Mouse (Mus musculus): ENCODE measurements at regions not wholly inside any gene's neighbourhood (a gene's known extent, or its start where the extent isn't known, plus 50 kb on each side); places are given as distances from the start of the nearest gene placed in this dataset.
A peak's percentile ranks its signal among the peaks of the same experiment; 100 is the strongest.

DNA sequence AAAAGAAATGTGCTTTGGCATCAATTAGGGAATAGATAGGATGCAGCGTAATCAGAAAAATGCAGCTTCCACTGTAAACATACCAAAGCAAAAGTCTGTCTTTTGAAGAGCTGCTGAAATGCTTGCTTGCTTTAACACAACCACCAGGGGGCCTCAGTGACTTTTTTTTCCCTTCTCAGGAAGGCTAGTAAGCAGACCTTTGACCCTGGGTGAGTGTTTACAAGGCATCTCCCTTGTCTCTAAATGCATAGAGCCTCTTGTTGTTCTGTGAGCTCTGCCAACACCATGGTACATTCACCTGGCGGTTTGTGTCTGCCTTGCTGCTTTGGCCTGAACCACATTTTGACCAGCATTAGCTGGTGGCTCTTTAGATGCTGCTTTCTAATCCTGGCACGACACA lies 191.9 kb upstream of the C9orf72 start:
- DNase-seq (ENCODE audit: low spot score) = peak; percentile 34

DNA sequence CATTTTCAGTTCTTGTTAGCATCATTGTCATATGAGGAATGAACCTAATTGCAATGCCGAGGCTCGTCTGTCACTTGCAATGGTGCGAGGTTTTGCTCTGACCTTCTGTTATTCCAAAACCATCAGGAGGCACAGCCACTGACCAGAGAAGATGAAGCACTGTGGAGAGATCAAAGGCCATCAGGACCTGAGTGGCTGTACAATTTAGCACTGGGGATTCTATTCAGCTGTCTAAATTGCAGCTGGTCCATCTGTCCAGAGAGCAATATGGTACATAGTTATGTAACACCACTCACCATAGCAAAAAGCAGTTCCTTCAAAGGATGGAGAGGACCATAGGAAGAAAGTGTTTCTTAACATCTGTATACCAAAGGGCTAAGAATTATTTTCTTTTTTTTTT lies 187.5 kb upstream of the C9orf72 start:
- DNase-seq (ENCODE audit: low spot score) = no peak

DNA sequence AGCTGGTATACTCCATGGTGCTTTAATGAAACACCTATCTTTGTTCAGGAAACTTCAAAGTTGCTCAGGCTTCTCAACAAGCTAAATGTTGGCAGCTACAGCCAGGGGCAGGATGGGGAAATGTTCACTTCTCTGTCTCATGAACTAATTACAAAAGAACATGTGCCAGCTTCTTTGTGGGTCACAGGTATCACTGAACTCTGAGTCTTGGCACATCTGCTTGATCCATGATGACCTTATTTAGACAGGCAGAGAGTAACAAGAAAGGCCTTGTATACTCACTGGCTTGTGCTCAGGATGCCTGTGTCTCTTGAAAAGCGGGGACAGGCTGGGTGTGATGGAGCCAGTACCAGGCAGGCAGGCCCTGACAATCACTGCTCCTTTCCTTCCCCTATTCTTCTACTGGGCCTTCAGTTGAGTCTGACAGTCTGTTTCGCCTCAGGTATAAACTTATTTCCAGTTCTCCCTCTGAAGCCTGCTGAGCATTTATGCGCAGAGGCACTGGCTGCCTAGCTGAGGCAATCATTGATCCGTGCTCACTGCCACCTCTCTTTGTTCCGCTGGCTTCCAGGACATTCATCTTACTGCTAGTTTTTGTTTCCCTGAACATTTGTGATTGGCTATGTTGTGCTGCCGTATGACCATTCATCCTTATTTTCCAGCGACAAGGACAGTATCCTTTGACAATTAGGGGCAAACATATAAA lies 179.5 kb upstream of the C9orf72 start:
- DNase-seq (ENCODE audit: low spot score) = no peak

DNA sequence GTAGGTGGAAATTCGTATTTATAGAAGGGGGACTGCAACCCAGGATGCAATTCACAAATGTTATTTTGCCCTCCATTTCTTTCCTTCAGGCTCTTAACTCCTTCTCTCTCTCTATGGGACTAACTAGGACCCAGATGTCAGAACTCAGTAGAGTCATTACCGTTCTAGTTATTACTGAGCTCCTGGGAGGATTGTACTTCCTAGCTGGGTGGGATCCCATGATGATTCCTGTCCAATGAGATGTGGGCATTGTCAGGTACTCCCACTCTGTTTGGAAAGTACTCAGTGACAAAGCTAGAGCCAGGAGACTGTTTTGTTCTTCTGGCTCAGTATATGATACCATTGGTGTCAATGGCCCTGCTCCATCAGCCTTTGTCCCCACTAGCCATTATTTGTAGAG lies 178.1 kb upstream of the C9orf72 start:
- no peak for DNase-seq (ENCODE audit: low spot score)

DNA sequence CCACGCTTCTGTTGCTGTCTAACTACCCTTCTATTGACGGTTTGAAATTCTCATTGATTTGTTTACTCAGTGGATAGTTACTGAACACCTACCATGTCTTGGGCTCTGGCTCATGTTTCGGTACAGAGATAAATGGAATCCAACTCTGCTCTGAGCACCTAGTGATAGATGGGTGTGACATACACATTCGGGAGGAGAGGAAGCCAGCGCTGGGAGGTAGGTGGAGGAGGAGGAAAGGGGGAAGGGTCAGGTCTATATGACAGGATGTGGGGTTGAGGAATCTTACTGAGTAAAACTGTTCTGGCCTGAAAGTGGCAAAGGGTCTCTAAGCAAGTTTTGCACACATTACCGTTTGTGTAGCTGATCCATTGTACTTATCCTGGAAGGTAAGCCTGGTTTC lies 177.6 kb upstream of the C9orf72 start:
- DNase-seq (ENCODE audit: low spot score) = no peak

DNA sequence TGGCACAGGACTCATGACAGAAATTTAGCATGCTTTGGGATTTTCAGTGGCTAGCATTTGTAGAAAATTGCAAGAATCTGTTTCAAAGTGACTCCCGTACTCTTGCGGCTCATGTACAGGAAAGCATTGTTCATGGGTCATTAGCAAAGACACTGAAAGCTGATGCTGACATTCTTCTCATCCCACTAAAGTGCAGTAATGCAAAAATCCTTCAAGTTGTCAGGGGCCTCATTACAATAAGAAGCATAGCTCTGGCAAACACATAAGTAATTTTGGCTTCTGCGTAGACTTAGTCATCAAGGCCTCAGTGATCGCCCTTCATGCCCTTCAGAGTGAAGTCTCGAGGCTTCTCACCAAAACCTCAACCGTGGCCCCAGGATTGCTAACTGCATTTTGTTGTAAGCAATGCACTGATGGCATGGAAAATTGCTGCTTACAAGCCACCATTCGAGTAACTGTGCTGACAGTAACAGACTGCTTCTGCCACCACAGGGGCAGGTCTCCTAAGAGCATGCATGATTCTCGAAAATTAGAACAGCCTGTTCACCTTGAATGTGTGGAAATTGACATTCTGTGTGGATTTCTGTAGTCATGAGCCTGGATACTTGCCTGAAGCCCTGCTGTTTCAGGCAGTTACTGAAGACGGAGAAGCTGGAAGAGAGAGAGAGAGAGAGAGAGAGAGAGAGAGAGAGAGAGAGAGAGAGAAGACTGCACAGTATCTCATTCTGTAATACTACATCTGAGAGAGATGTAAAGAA lies 176.6 kb upstream of the C9orf72 start:
- no peak for DNase-seq (ENCODE audit: low spot score)

DNA sequence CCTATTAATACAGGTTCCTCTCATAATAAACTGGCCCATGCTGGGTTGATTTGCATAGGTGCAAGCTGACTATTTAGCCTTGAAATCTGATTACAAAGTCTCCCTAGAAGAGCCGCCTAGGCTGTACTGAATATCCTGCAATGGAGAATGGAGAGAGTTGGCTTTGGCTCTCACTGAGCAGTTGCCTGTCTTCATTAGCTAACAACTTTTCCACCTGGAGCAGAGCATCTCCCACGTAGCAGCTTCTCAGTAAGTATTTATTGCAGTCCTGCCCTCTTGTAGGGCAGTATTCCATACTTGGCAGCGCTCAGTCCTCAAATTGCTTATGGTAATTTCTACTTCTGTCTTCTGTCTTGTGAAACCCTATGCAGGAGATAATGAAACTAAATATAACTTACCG lies 175.8 kb upstream of the C9orf72 start:
- no peak for DNase-seq (ENCODE audit: low spot score)

DNA sequence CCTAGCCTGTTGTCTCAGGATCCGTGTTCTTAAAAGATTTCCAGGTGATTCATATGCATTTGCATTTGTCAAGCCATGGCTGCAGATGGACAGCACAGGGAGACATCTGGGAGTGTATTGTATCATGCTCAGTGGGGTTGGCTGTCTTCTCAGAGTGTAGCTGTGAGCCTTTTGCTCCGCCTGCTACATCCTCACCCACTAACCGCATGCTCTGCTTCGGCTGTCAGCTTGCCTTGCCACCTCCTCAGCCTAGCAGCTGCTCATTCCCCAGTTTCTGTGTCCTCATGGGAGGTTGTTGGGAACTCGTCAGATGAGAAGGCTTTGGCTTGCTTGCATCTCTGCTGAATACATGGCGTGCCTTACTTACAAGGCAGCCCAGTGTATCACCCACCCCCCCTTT lies 174.5 kb upstream of the C9orf72 start:
- peak; percentile 83 for DNase-seq (ENCODE audit: low spot score)

DNA sequence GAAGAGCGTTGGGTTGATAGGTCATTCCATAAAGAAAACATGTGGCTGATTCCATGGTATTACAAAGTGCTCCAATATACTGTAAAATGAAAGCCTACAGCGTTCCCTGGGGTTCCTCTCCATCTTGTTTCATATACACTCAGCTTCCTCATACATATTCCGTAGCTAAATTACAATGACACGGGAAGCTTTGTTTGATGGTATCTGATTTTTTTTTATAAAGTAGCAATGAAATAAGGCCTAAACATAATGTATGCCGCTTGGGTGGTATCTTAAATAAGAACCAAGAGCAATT lies 169.6 kb upstream of the C9orf72 start:
- no peak for DNase-seq (ENCODE audit: low spot score)

DNA sequence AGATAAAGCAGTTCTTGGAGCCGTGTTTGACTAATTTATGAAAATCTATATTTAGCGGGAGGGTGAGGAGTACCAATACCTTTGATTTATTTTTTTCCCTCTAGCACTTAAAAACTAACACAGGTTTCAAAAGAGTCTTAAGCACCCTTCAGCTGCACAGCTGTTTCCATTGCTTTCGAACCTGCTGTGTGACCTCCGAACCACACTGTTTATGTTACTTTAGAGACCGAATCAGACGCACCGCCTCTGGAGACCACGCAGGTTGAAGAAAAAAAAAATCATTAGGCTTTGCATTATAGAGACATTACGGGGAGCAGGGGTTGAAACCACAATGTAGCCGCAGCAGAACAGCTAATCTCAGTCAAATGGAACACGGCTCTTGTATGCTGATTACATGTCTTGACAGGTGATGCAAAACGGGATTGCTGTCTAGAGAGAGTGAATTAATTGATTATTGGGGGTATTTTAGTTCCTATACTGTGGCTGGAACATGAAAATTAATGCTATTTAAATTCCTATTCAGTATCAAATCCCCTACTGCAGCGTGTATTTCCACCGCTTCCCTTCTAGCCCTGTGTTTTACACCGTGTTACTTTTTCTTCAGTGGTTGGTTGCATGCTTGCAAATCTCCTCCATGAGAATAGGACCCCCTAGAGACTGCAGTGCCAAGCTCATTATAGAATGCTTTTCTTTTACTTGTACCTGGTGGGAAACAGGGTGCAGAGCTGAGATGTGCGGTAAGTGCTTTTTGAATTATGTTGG lies 169.0 kb upstream of the C9orf72 start:
- DNase-seq (ENCODE audit: low spot score) = no peak

DNA sequence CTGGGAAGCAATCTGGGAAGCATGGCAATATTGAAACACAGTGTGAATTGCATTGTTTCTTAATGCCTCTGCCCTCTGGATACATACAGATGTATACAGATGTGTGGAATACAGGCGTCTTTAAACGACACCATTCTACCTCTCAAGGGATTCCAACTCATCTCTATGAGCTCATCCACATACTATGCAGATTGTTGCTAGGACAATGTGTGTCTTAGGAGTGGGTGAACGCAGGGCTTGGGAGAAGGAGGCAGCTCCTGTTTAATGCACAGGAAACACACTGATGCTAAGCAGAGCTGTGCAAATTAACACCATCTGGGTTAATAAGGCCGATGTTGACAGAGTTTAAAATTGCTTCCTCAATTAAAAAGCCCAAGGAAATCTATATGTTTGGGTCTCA lies 149.8 kb upstream of the C9orf72 start:
- no peak for DNase-seq (ENCODE audit: low spot score)

DNA sequence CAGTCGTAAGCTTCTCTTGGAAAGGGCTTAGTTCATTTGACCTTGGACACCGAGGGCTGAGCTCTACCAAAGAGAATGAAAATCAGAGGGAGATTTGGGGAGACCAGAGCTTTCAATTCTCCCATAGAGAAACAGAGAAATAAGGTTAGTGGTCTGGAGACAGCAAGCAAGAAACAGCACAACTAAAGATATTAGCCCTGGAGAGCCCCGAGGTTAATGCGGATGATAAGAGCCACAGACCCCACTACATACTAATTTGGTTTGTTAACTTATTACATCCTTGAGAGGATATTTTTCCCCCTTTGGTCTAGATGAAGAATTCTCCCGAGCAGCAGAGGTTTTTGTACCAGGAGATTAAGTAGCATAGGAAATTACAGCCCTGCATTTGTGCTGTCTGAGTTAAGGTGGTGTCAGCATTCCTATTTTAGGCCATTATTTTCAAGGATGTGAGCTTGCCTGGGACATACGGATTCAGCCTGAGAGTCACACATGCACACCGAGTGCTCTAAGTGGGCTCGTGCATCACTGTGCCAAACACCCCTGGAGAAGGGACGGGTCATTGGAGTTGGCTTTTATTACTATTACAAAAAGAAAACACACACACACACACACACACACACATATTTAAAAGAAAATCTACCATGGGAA lies 147.4 kb upstream of the C9orf72 start:
- DNase-seq (ENCODE audit: low spot score) = no peak

DNA sequence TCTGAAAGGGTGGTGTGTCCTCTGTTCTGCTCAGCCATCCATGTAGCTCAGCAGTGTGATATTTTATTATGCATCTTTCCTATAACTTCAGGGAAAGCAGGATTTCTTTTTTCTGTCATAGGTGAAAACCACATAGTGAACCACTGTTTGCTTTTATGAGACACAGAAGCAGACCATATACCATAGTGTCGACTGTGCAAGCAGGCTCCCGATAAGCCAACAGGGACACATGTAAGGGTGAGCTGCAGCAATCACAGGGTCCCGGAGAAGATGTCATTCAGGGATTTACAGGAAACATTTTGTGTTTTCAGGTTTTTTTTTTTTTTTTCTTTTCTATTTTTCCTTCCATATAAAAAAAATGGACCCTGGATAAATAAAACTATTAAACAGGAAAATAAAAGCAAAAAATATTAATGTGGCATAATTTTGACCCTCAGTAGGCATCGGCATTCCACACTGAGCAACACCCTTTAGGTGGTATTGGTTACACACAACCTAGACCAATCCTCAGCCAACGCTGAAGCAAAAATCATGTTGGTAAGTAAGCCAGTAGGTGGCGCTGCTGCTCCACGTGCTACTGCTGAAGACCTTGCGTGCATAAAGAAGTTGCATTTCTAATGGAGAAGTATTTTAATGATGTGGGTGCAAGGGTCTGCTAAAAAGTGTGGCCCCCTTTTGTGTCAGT lies 146.7 kb upstream of the C9orf72 start:
- peak; percentile 82 for DNase-seq (ENCODE audit: low spot score)

DNA sequence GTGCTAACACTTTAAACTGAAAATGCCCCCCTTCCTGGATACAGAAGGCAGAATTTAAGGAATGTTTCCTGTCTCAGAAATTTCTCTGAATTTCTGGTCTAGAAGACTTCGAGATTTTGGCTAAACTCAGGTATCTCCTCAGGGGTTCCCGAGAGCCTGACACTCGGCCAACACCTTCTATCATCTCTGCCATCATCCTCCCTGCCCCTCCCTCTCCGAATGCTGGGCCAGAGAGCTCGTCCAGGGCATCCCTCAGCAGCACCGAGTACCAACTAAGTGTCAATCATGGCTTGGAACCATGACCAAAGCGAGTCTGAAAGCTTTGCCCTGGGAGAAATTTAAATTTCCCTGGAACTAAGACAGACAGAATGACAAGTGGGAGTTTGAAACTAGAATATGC lies 138.2 kb upstream of the C9orf72 start:
- no peak for DNase-seq (ENCODE audit: low spot score)

DNA sequence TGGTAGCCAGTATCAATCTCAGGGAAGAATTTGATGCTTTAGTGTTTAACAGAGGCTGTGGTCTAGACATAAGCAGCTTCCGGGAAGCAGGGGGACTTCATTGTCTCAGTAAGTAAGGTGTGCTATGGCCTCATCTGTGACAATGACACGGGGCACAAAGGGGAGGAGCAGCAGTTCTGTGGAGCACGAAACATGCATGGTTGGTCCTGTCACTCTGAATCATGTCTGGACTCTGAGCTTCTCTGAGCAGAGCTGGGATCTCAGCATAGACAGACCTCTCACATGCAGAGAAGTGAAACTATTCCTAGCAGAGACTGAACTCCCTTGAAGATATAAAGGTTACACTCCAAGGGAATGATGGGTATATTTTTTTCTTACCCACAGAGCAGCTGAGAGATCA lies 136.2 kb upstream of the C9orf72 start:
- DNase-seq (ENCODE audit: low spot score) = no peak

DNA sequence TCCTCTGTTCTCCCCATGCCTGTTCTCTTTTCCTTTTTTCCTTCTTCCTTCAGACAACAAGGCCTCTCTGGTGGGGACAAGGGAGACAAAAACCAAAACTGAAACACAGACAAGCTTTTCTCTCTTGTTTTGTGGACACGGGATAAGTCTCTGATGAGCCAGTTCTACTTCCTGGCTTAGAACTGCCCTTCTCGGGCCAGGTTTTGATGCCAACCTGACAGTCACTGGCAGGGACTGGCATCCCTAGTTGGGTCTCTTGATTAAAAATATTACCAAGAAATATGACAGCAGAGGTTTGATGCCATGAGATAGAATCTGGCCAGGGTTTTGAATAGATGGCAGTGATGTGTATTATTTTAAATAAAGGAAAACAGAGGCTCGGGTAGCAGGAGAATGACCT lies 133.4 kb upstream of the C9orf72 start:
- DNase-seq (ENCODE audit: low spot score) = no peak

DNA sequence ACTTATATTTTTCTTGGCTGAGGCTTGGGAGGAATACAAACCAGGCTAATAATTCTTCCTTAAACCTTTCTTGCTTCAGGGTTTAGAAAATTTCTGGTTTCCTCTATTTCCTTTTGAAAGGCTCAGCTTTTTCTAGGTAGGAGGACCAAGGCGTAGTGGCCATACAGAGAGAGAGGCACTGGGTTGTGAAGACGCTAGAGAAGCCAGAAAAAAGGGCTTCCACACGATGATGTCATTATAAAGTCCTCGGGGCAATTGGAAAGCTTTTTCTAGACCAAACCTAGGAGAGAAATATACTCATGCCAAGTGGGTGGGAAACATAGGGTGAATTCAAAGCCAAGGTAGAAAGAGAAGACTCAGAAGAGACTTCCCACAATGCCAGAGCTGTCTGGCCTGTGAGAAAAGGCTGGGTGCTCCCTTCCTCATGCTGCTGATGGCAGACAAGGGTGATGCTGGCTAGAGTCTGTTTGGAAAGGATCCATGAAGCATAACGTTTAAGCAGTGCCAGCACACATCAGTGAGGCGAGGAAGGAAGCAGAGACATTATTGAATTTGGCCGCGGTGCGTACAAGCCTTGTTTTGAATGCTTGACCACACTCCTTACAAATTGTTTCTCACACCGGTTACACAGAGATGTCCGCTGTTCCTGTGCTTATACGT lies 131.1 kb upstream of the C9orf72 start:
- DNase-seq (ENCODE audit: low spot score) = no peak

DNA sequence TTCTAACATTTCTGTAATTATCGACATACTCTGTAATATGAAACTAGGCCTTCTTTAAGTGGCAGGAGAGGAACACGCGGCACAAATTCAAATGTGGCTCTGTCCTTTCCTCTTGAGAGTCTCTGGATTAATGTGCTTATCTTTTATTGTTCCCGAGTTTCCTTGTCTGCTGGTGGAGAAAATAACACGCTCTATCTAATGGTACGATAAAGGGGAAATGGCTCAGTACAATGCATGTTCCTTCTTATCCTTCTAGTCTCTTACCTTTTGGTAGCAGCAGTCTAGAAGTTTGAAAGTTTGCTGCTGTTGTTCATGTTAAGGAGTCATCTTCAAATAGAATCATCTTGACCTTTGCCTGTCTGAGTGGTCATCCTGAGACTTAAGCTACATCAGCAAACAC lies 130.1 kb upstream of the C9orf72 start:
- DNase-seq (ENCODE audit: low spot score) = no peak

DNA sequence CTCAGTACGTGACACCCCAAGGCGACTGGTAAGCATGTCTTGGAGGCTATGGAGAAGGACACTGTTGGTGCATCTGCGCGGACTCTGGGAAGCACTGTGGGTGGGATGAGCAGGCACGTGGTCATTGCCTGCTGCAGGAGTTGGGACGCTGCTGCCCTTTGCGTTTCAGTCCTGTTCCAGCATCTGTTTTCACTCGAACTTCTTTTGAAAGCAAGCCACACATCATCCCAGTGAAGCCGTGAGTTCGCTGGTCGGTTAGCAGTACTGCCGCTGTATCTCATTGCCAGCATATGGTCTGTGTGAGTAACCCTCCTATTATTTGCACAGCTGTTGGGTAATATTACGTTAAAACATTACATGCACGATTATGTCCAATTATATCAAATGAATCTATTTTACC lies 128.1 kb upstream of the C9orf72 start:
- no peak for DNase-seq (ENCODE audit: low spot score)

DNA sequence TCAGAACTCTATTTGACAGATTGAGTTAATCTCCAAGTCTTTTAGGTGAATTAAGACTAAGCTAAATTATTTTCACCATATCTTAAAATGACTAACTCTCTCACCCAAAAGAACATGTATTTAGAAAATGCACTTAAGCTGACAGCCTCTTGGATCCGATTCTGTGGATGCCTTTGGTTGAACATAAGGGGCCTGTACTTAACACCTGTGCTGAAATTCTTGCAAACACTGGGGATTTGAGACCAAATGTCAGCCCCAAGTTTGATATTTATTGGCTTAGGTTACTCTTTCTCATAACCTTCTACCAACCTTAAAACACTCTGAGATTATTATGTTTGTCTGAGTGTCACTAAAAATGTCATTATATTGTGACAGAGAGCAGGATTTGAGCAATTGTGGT lies 126.6 kb upstream of the C9orf72 start:
- no peak for DNase-seq (ENCODE audit: low spot score)

DNA sequence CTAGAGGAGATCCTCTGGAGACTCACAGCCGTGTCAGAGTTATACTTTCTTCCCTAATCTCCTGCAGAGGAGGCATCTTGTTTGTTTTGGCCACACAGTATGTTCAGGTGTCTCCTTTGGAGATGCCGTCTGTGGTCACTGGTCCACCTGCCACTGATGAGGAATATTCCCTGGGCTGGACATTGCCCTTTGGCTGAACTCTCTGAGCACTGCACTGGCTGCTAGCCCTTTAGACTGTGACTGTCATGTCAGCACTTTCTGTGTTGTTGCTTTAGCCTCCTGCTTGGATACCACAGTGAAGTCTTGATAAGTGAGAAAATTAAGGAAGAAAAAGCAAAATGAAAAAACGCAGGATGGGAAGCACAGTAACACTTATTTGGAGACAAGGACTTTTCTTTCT lies 124.5 kb upstream of the C9orf72 start:
- DNase-seq (ENCODE audit: low spot score) = no peak

DNA sequence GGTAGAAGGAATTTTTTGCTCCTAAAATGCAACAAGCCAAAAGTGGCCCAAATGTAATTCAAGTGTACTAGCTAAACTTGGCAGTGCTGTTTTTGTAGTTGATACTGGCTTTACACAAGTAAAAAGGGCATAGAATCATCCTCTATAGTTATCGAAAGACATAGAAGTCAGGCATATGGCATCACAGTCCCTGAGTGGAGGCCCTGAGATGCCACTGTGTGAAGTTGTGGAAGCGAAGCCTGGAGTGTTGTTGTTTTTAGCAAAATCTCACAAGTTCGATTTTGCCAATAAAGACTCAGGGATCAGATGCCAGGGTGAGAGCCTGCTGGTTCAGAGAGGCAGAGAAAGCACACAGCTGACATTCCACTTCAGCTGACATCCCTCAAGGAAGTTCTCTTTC lies 121.6 kb upstream of the C9orf72 start:
- DNase-seq (ENCODE audit: low spot score) = no peak
